In the genomic region with DNA sequence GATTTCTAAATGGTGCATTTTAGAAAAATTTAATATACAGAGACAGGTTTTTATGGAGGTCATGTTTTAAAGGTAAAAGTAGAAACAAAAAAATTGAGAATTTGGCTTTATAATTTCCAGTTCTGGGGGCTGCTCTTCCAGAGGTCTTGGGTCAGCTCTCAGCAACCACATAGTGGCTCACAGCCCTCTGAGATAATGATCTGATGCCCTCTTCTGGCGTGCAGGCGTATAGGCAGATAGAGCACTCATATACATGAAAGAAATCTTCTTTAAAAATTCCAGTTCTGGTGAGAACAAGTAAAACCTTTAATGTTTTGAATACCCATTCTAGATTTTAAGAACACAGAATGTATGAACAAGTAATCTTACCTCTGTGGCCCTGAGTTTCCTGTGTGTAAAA, we compare ENCODE assay signal across 8 mouse cellular contexts. TPM values are rescaled to one million over a fixed set of nuclear protein-coding genes. Genes with fewer than 3 reads are reported as not detected.
DNase-seq lines count a peak whose midpoint lies in the region; ATAC-seq lines count a peak whose summit lies in the region.

No protein-coding gene starts in this region.

- H3K27me3 ChIP-seq in hindbrain, embryonic 11.5 days (ENCODE audit: control insufficient read depth, insufficient read depth, low read length), result no peaks in the 10 kb centered on the region
- no peaks in the 10 kb centered on the region for H3K27me3 ChIP-seq in hindbrain, embryonic 12.5 days

- peak; percentile 39 for DNase-seq in hindbrain, embryonic 11.5 days (ENCODE audit: low spot score)
- peak; percentile 42 for DNase-seq in CD4-positive helper T cell, adult 2 months (ENCODE audit: low read depth, low spot score)
- peak; percentile 52 for DNase-seq in embryo, embryonic 11 days
- DNase-seq in spleen, postnatal 14 days (ENCODE audit: low spot score in 2 of 2), result no peak
- DNase-seq in left cerebral cortex, adult 9 months (ENCODE audit: low spot score in 2 of 2), result no peak
- no peak for DNase-seq in adrenal gland, postnatal 4 days (ENCODE audit: low spot score in 2 of 2)

- H3K4me1 ChIP-seq in hindbrain, embryonic 11.5 days (replicated peaks; ENCODE audit: control insufficient read depth, insufficient read depth, low read length), result no peaks in the 10 kb centered on the region
- H3K4me1 ChIP-seq in hindbrain, embryonic 12.5 days, result no peaks in the 10 kb centered on the region

- peaks cover 20% of the 10 kb centered on the region for H3K36me3 ChIP-seq in hindbrain, embryonic 11.5 days (ENCODE audit: control insufficient read depth, insufficient read depth, low read length)
- H3K36me3 ChIP-seq in hindbrain, embryonic 12.5 days, result peaks cover 70% of the 10 kb centered on the region

- no peak for ATAC-seq in hindbrain, embryonic 11.5 days (ENCODE audit: low FRiP score)
- no peak for ATAC-seq in hindbrain, embryonic 12.5 days (ENCODE audit: low FRiP score)
- ATAC-seq in megakaryocyte progenitor cell, adult 5-6 weeks (replicated peaks; ENCODE audit: poor library complexity), result peak; percentile 87

- H3K4me3 ChIP-seq in hindbrain, embryonic 11.5 days (ENCODE audit: low read depth, low read length), result no peak overlapping the region
- H3K4me3 ChIP-seq in hindbrain, embryonic 12.5 days, result no peak overlapping the region

- no peak overlapping the region for H3K9ac ChIP-seq in hindbrain, embryonic 11.5 days (ENCODE audit: low read depth, low read length)
- H3K9ac ChIP-seq in hindbrain, embryonic 12.5 days, result no peak overlapping the region

- no peak overlapping the region for H3K4me2 ChIP-seq in hindbrain, embryonic 11.5 days (replicated peaks; ENCODE audit: low read depth, low read length)
- no peak overlapping the region for H3K4me2 ChIP-seq in hindbrain, embryonic 12.5 days (replicated peaks)

- H3K27ac ChIP-seq in hindbrain, embryonic 11.5 days (ENCODE audit: low read depth, low read length), result no peak overlapping the region
- H3K27ac ChIP-seq in hindbrain, embryonic 12.5 days, result no peak overlapping the region

- no peaks in the 10 kb centered on the region for H3K9me3 ChIP-seq in hindbrain, embryonic 11.5 days (ENCODE audit: control insufficient read depth, low read length)
- H3K9me3 ChIP-seq in hindbrain, embryonic 12.5 days (replicated peaks), result no peaks in the 10 kb centered on the region

- 60% methylated on average over 2 of the region's 2 CpGs for WGBS in hindbrain, embryonic 11.5 days
- WGBS in hindbrain, embryonic 12.5 days, result 61% methylated on average over 2 of the region's 2 CpGs

RNA-seq across cellular contexts. Expression of gene Kmt2e, which starts 56.6 kb away (rescaled TPM):
- 121 and 122 TPM in 2 replicates for polyA plus RNA-seq in hindbrain, embryonic 11.5 days (2014; fragmentation: Nextera tagmentation; extraction: Ambion mirVana)
- polyA plus RNA-seq in hindbrain, embryonic 12.5 days (2016; fragmentation: Nextera tagmentation; extraction: Ambion mirVana), result 145 and 152 TPM in 2 replicates
- total RNA-seq in megakaryocyte progenitor cell, adult 5-6 weeks (2015), result 122 and 127 TPM in 2 replicates
- 50.1 and 60.1 TPM in 2 replicates for total RNA-seq in megakaryocyte progenitor cell, adult 5-6 weeks (2017)
- total RNA-seq in adrenal gland, postnatal 4 days (2021), result 10 to 100 TPM; 90.0 to 93.1 TPM

Comparison
In these comparisons a context has a peak if more than half of its experiments do, and no peak if none do; other contexts are left out.
1. DNase-seq: peak in hindbrain, embryonic 11.5 days (single experiment), CD4-positive helper T cell, adult 2 months (single experiment) and embryo, embryonic 11 days (single experiment); none in spleen, postnatal 14 days (0 of 2), left cerebral cortex, adult 9 months (0 of 2) and adrenal gland, postnatal 4 days (0 of 2).